Mouse (Mus musculus): ENCODE data around the gene Tmcc1. TPM values are rescaled to one million over a fixed set of nuclear protein-coding genes. Genes with fewer than 3 reads are reported as not detected.

The Tmcc1 gene
- total and polyA plus RNA-seq, 2 experiments from 2014 or later: 14.0 to 33.9 TPM

DNA sequence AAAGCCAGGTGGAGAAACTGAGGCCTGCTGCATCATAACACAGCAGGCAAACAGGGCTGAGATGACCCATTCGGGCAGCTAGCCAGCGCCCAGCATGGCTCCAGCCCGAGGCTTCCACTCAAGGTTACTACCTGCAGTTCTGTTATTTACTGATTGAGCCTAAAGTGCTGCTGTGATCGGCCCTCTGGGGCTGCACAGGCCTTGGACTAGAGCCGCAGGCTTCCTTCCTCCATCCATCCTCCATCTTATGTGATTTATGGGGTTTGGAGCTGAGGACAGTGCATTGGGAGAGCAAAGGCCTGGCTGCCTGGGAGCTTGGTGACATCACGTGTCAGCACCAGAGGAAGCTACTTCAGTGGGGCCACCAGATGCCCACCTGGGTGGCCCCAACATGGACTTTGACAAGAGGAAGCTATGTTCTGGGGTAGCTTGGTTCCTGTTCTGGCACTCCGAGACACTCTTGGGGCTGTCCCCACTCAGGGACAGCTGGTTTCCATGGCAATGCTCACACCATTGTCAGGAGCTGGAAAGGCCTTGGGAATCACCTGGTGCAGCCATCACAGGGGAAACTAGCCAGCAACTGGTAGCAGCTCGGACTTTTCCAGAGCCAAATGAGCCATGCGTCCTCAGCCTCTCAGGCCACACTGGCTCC, 206.1 kb downstream of the Tmcc1 start:
- peaks cover 19% of the 10 kb centered on the region for H3K4me1 ChIP-seq (ENCODE audit: insufficient read depth, low read length)
- no peak overlapping the region for H3K4me3 ChIP-seq (ENCODE audit: low read length)
- H3K9me3 ChIP-seq (ENCODE audit: low read length): no peaks in the 10 kb centered on the region
- no peak for ATAC-seq
- no peaks in the 10 kb centered on the region for H3K27me3 ChIP-seq (ENCODE audit: insufficient read depth, low read length)
- no peak overlapping the region for H3K4me2 ChIP-seq (ENCODE audit: low read depth, low read length)
- no peak for TF ChIP-seq CTCF (IDR thresholded peaks at IDR 0.05; ENCODE audit: low read depth)
- H3K27ac ChIP-seq: no peak overlapping the region
- no peak overlapping the region for H3K9ac ChIP-seq (replicated peaks; ENCODE audit: low read length)
- DNase-seq (ENCODE audit: low spot score): no peak
- no peaks in the 10 kb centered on the region for H3K36me3 ChIP-seq (ENCODE audit: insufficient read depth, low read length)
- WGBS: 43% methylated on average over 9 of the region's 9 CpGs

DNA sequence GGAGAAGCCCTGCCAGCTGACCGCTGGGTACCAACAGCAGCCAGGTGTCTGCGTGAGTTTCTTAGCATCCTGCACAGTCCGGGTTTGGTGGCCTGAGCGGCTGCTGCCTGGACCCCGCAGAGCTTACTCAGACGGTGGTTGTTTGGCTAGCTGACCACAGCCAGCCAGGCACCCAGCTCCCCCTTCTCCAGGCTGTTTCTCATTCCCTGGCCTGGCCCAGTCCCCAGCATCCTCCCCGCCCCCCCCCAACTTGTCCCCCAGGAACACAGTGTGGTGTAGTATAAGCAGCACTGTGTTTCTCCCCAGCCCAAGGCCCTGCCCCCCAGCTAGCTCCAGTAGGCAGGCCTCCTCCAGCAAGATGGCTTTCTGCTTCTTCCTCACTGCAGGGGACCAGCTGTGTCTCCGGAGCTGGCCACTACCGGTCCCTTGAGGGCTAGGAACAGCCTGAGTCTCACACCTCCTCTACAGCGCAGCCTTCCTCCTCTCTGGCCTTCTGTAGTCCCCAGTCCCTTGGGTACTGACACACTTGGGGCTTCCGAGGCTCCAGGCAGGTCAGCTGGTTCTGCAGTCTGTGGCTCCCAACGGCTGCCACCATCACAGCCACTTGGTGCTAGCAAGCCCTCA, 206.7 kb downstream of the Tmcc1 start:
- H3K4me2 ChIP-seq (ENCODE audit: low read depth, low read length): no peak overlapping the region
- H3K27me3 ChIP-seq (ENCODE audit: insufficient read depth, low read length): no peaks in the 10 kb centered on the region
- TF ChIP-seq CTCF (IDR thresholded peaks at IDR 0.05; ENCODE audit: low read depth): no peak
- H3K9me3 ChIP-seq (ENCODE audit: low read length): no peaks in the 10 kb centered on the region
- peaks cover 19% of the 10 kb centered on the region for H3K4me1 ChIP-seq (ENCODE audit: insufficient read depth, low read length)
- 0 out of 2 replicates have a peak overlapping the region, but pooled peaks have one; percentile 5 for H3K9ac ChIP-seq (replicated peaks; ENCODE audit: low read length)
- no peak for DNase-seq (ENCODE audit: low spot score)
- WGBS: 46% methylated on average over 12 of the region's 12 CpGs
- H3K27ac ChIP-seq: no peak overlapping the region
- no peak overlapping the region for H3K4me3 ChIP-seq (ENCODE audit: low read length)
- peak; percentile 33; the same call in 1 of the 2 replicates for ATAC-seq
- H3K36me3 ChIP-seq (ENCODE audit: insufficient read depth, low read length): no peaks in the 10 kb centered on the region

DNA sequence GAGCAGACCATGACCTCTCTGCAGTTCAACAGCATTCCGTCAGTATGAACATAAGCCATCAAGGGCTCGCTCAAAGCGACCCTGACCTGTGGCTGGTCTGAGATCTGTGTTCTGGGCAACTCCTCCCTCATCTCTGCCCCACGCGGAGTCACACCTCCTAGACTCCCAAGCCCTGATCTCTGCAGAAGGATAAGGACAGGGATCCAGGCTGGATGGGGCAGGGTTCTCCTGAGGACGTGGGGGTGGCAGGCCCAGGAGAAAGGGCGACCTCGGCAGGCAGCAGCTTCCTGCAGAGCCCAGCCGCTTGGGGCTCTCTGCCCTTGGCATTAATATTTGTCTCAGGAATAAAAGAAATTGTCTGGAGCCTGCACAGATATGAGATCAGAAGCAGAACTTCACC, 207.7 kb downstream of the Tmcc1 start:
- Histone ChIP-seq H3K4me1 (ENCODE audit: insufficient read depth, low read length) (peaks cover 19% of the 10 kb centered on the region), H3K36me3 (ENCODE audit: insufficient read depth, low read length) (no peaks in the 10 kb centered on the region), H3K4me3 (ENCODE audit: low read length) (no peak overlapping the region), H3K4me2 (ENCODE audit: low read depth, low read length) (no peak overlapping the region), H3K27me3 (ENCODE audit: insufficient read depth, low read length) (no peaks in the 10 kb centered on the region), H3K27ac (no peak overlapping the region), H3K9ac (replicated peaks; ENCODE audit: low read length) (no peak overlapping the region), H3K9me3 (ENCODE audit: low read length) (no peaks in the 10 kb centered on the region)
- DNase-seq (ENCODE audit: low spot score): no peak
- 66% methylated on average over 9 of the region's 9 CpGs for WGBS
- no peak for ATAC-seq
- TF ChIP-seq CTCF (IDR thresholded peaks at IDR 0.05; ENCODE audit: low read depth): no peak

DNA sequence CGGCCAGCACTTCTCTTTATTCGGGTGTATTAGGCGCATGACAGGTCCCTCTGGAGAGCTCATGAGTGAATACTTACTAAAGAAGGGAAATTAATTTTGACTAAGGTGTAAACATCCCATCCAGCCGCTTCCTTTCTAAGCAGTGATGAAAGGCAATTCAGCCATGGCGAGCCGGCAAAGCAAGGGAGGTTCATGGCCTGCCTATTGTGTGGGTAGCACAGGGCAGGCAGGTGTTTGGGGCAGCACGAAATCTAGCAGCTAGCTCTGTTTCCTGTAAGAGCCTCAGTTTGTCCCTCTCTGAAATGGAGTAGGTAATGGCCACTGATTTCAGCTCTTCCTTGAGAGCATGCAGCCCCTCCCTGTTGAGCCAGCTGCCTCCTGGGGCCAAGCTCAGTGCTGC, 208.7 kb downstream of the Tmcc1 start:
- Histone ChIP-seq H3K27me3 (ENCODE audit: insufficient read depth, low read length) (no peaks in the 10 kb centered on the region), H3K9me3 (ENCODE audit: low read length) (no peaks in the 10 kb centered on the region), H3K4me3 (ENCODE audit: low read length) (no peak overlapping the region), H3K27ac (no peak overlapping the region), H3K36me3 (ENCODE audit: insufficient read depth, low read length) (no peaks in the 10 kb centered on the region), H3K4me1 (ENCODE audit: insufficient read depth, low read length) (peaks cover 19% of the 10 kb centered on the region), H3K4me2 (ENCODE audit: low read depth, low read length) (no peak overlapping the region), H3K9ac (replicated peaks; ENCODE audit: low read length) (no peak overlapping the region)
- 58% methylated on average over 7 of the region's 7 CpGs for WGBS
- ATAC-seq (no peak), DNase-seq (ENCODE audit: low spot score) (no peak)
- TF ChIP-seq CTCF (IDR thresholded peaks at IDR 0.05; ENCODE audit: low read depth): no peak

DNA sequence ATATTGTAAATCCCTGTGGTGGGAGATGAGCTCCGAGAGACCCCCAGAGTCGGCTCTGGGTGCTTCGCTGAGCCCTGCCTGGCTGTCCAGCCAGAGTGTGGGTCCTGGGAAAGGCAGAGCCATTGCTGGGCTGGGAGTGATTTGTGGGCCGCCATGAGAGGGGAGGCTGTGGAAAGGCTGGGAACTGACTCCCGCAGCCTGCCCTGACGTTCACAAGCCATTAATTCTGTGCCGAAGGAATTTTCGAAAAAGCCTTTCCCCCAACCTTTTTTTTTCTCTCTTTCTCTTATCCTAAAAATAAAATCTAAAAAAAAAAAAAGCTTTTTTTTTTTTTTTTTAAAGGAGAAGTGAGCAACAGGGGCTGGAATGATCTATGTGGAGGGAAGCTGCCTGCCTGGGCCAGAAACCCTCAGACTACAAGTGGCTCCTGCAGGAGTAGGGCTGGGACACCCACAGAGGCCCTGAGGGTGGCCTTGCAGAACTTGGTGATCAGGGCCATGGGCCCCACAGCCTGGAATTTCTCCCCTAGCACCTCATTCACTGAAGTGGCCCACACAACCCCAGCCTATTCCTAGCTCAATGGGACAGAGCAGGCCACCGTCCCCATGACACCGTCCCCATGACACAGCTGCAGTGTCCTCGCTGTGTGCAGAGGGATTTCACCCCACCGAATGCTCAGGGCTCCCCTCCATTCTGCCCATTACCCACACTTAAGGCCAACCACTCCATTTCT, 209.8 kb downstream of the Tmcc1 start:
- no peaks in the 10 kb centered on the region for H3K36me3 ChIP-seq (ENCODE audit: insufficient read depth, low read length)
- TF ChIP-seq CTCF (IDR thresholded peaks at IDR 0.05; ENCODE audit: low read depth): no peak
- peaks cover 19% of the 10 kb centered on the region for H3K4me1 ChIP-seq (ENCODE audit: insufficient read depth, low read length)
- no peak overlapping the region for H3K27ac ChIP-seq
- 57% methylated on average over 12 of the region's 12 CpGs for WGBS
- H3K4me3 ChIP-seq (ENCODE audit: low read length): no peak overlapping the region
- no peak overlapping the region for H3K4me2 ChIP-seq (ENCODE audit: low read depth, low read length)
- H3K9me3 ChIP-seq (ENCODE audit: low read length): no peaks in the 10 kb centered on the region
- DNase-seq (ENCODE audit: low spot score) (no peak), ATAC-seq (no peak)
- H3K9ac ChIP-seq (replicated peaks; ENCODE audit: low read length): no peak overlapping the region
- H3K27me3 ChIP-seq (ENCODE audit: insufficient read depth, low read length): no peaks in the 10 kb centered on the region

DNA sequence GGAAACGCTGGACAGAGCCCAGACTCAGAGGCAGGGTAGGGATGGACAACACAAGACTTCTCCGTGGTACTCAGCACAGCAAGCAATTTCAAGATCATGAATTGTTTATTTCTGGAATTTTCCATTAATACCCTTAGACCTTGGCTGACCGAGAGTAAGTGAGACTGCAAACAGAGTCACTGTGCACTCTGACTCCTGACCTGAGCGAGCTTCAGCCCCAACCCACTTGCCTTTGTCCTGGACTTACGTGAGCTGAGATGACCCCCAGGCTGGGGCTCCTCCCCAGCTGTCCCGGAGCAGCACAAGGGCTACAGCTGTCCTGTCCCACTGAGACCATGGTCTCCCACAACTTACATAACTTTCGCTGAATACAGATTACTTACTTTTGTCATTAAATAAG, 210.4 kb downstream of the Tmcc1 start:
- H3K27me3 ChIP-seq (ENCODE audit: insufficient read depth, low read length): no peaks in the 10 kb centered on the region
- ATAC-seq (no peak), DNase-seq (ENCODE audit: low spot score) (no peak)
- no peak for TF ChIP-seq CTCF (IDR thresholded peaks at IDR 0.05; ENCODE audit: low read depth)
- no peak overlapping the region for H3K4me2 ChIP-seq (ENCODE audit: low read depth, low read length)
- H3K4me1 ChIP-seq (ENCODE audit: insufficient read depth, low read length): peaks cover 19% of the 10 kb centered on the region
- H3K9ac ChIP-seq (replicated peaks; ENCODE audit: low read length): no peak overlapping the region
- H3K9me3 ChIP-seq (ENCODE audit: low read length): no peaks in the 10 kb centered on the region
- no peak overlapping the region for H3K27ac ChIP-seq
- no peaks in the 10 kb centered on the region for H3K36me3 ChIP-seq (ENCODE audit: insufficient read depth, low read length)
- 69% methylated on average over 7 of the region's 7 CpGs for whole genome bisulfite sequencing
- H3K4me3 ChIP-seq (ENCODE audit: low read length): no peak overlapping the region

Data from hindbrain, postnatal 0 days (tissue).